Mouse (Mus musculus) frontal cortex, adult 2 months (tissue): ENCODE results near the gene Kpna7. TPM values are rescaled to one million over a fixed set of nuclear protein-coding genes. Genes with fewer than 3 reads are reported as not detected.

Experiments
- polyA plus RNA-seq: library from polyadenylated mRNA; depleted of rRNA; stranded (reverse); fragments of >200 nt; gene quantifications from 2 replicates; pipeline ENCODE4 v1.2.3, GENCODE M21; 2012; rRNA removed

The Kpna7 gene
- polyA plus RNA-seq, 1 experiment = not detected

Other genes starting within 250 kb of the Kpna7 start
- gene Smurf1, start 118.2 kb downstream of the Kpna7 start, polyA plus RNA-seq = 25.6 and 28.2 TPM in 2 replicates
- gene Gm4871, start 51.3 kb downstream of the Kpna7 start, polyA plus RNA-seq = not detected in 2 replicates
- gene 1700018F24Rik, start 41.0 kb downstream of the Kpna7 start, polyA plus RNA-seq = not detected in 2 replicates
- 210 and 216 TPM in 2 replicates for gene Arpc1a, start 200 bp downstream of the Kpna7 start, polyA plus RNA-seq
- 71.6 and 73.6 TPM in 2 replicates for gene Arpc1b, start 30.2 kb upstream of the Kpna7 start, polyA plus RNA-seq
- gene Pdap1, start 56.2 kb upstream of the Kpna7 start, polyA plus RNA-seq = 97.9 and 101 TPM in 2 replicates
- 92.0 and 93.3 TPM in 2 replicates for gene Bud31, start 56.3 kb upstream of the Kpna7 start, polyA plus RNA-seq
- gene Ptcd1, start 83.1 kb upstream of the Kpna7 start, polyA plus RNA-seq = 19.3 and 21.1 TPM in 2 replicates
- 51.7 and 57.8 TPM in 2 replicates for gene Cpsf4, start 83.2 kb upstream of the Kpna7 start, polyA plus RNA-seq
- gene Atp5j2, start 108.0 kb upstream of the Kpna7 start, polyA plus RNA-seq = 324 and 327 TPM in 2 replicates
- gene Zkscan14, start 117.8 kb upstream of the Kpna7 start, polyA plus RNA-seq = 6.6 and 8.5 TPM in 2 replicates
- 9.5 and 9.7 TPM in 2 replicates for gene Zkscan5, start 120.5 kb upstream of the Kpna7 start, polyA plus RNA-seq
- gene Zfp655, start 147.7 kb upstream of the Kpna7 start, polyA plus RNA-seq = 20.8 and 20.9 TPM in 2 replicates
- gene Zscan25, start 196.5 kb upstream of the Kpna7 start, polyA plus RNA-seq = 13.9 and 16.1 TPM in 2 replicates